Mouse (Mus musculus) C2C12 (cell line): ENCODE results near the gene Acly. TPM values are rescaled to one million over a fixed set of nuclear protein-coding genes. Genes with fewer than 3 reads are reported as not detected.

ENCODE experiments used
- H3K27me3 ChIP-seq: one replicate; pipeline ENCODE4 v1.6.1; 2011; ENCODE audit not compliant: control insufficient read depth, insufficient read depth, insufficient read length
- H3K36me3 ChIP-seq: one replicate; pipeline ENCODE4 v1.6.1; 2011; ENCODE audit not compliant: control insufficient read depth, insufficient read depth
- H3K4me3 ChIP-seq: one replicate; pipeline ENCODE4 v1.5.1; 2011; ENCODE audit warnings: mild to moderate bottlenecking, control low read depth; ENCODE audit not compliant: poor library complexity, insufficient read depth, severe bottlenecking
- H3K79me2 ChIP-seq: one replicate; pipeline ENCODE4 v1.6.1; 2011; ENCODE audit not compliant: control insufficient read depth, insufficient read depth
- H3K79me3 ChIP-seq: one replicate; pipeline ENCODE4 v1.6.1; 2011; ENCODE audit warnings: low read depth, control low read depth
- H3ac ChIP-seq: one replicate; pipeline ENCODE3; 2011; ENCODE audit warnings: low read depth; ENCODE audit not compliant: control insufficient read depth, insufficient read length
- CEBPB ChIP-seq: IDR thresholded peaks from one replicate; pipeline ENCODE4 v1.6.1; 2011; ENCODE audit warnings: low read depth, mild to moderate bottlenecking, control low read depth, moderate library complexity
- CTCF ChIP-seq: IDR thresholded peaks from one replicate; pipeline ENCODE4 v1.5.1; 2011; ENCODE audit not compliant: control insufficient read depth, insufficient read depth, insufficient read length
- FOSL1 ChIP-seq: IDR thresholded peaks from one replicate; pipeline ENCODE4 v1.8.0; 2011; ENCODE audit warnings: mild to moderate bottlenecking, low read length; ENCODE audit not compliant: poor library complexity, insufficient read depth, severe bottlenecking
- MAX ChIP-seq: IDR thresholded peaks from one replicate; pipeline ENCODE4 v1.6.1; 2011; ENCODE audit warnings: mild to moderate bottlenecking, control low read depth
- MYOD1 ChIP-seq: IDR thresholded peaks from one replicate; pipeline ENCODE4 v1.6.1; 2011; ENCODE audit warnings: low read depth; ENCODE audit not compliant: control insufficient read depth, insufficient read length
- MYOG ChIP-seq: IDR thresholded peaks from one replicate; pipeline ENCODE4 v1.6.1; 2011; ENCODE audit not compliant: control insufficient read depth, insufficient read length; ENCODE audit errors: extremely low read depth
- USF1 ChIP-seq: IDR thresholded peaks from one replicate; pipeline ENCODE4 v1.6.1; 2011; ENCODE audit warnings: low read depth, mild to moderate bottlenecking, control low read depth, moderate library complexity
- polyA plus RNA-seq: library from polyadenylated mRNA; unstranded; fragments of >200 nt; fragmentation: generic; extraction: Trizol; gene quantifications from one replicate; pipeline ENCODE4 v1.2.1, GENCODE M21; 2012; ENCODE audit warnings: missing spikeins

Acly gene
- polyA plus RNA-seq, 1 experiment = 86.6 TPM

- H3K27me3 ChIP-seq = no peaks in the 10 kb centered on the region
- no peak for TF ChIP-seq CTCF
- no peak for TF ChIP-seq MAX
- no peak for TF ChIP-seq MYOG
- TF ChIP-seq MYOD1 = no peak
- no peak for TF ChIP-seq CEBPB
- no peak for TF ChIP-seq FOSL1
- no peak for TF ChIP-seq USF1
- no peak overlapping the region for H3ac ChIP-seq
- H3K36me3 ChIP-seq = peaks cover 45% of the 10 kb centered on the region
- H3K79me2 ChIP-seq = peaks cover 100% of the 10 kb centered on the region
- no peak overlapping the region for H3K4me3 ChIP-seq
- peaks cover 64% of the 10 kb centered on the region for H3K79me3 ChIP-seq
These were observed 62.5 kb downstream of the Acly start for GRCm38 (mm10) chr11:100465229-100465792.

GRCm38 (mm10) chr11:100462699-100463098 is 65.1 kb downstream of the Acly start:
- Histone ChIP-seq H3K36me3 (peaks cover 54% of the 10 kb centered on the region), H3K79me3 (peaks cover 58% of the 10 kb centered on the region), H3K27me3 (no peaks in the 10 kb centered on the region), H3K79me2 (peaks cover 100% of the 10 kb centered on the region), H3ac (no peak overlapping the region), H3K4me3 (no peak overlapping the region)
- TF ChIP-seq CEBPB (no peak), MAX (no peak), USF1 (no peak), MYOG (no peak), CTCF (no peak), FOSL1 (no peak), MYOD1 (no peak)

DNA sequence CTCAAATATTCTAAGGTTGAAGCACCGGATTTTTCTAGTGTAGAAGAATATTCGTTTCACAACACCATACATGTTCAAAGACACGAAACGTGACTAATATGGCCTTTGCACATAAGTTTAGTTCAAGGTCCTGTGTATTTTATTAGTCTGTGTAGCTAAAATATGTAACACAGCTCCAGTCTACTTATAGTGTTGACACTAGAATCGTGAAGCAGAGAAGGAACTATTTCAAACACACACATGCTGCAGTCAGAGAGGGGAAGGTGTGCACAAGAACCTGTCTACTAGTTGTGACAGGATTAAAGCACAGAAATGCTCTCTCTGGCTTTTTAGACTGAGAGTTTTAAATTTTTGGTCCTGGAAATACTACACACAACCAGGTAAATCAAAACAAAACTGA is 70.1 kb downstream of the Acly start:
- peaks cover 50% of the 10 kb centered on the region for H3K36me3 ChIP-seq
- H3K4me3 ChIP-seq = no peak overlapping the region
- TF ChIP-seq CEBPB (no peak), MYOG (no peak), CTCF (no peak), MYOD1 (no peak), FOSL1 (no peak), MAX (no peak)

GRCm38 (mm10) chr11:100457247-100457646 is 70.6 kb downstream of the Acly start:
- Histone ChIP-seq H3K79me3 (peaks cover 25% of the 10 kb centered on the region), H3K4me3 (no peak overlapping the region), H3ac (no peak overlapping the region), H3K36me3 (peaks cover 45% of the 10 kb centered on the region), H3K79me2 (peaks cover 57% of the 10 kb centered on the region), H3K27me3 (no peaks in the 10 kb centered on the region)
- TF ChIP-seq FOSL1 (no peak), MYOG (no peak), MAX (no peak), MYOD1 (no peak), CEBPB (no peak), CTCF (no peak), USF1 (no peak)

More for the DNA sequence above, 70.1 kb downstream of the Acly start:
- no peak overlapping the region for H3ac ChIP-seq
- peaks cover 62% of the 10 kb centered on the region for H3K79me2 ChIP-seq
- no peaks in the 10 kb centered on the region for H3K27me3 ChIP-seq
- H3K79me3 ChIP-seq = peaks cover 25% of the 10 kb centered on the region

- H3ac ChIP-seq = no peak overlapping the region
- peaks cover 9% of the 10 kb centered on the region for H3K36me3 ChIP-seq
- no peaks in the 10 kb centered on the region for H3K79me3 ChIP-seq
- no peak overlapping the region for H3K4me3 ChIP-seq
- TF ChIP-seq FOSL1 (no peak), MAX (no peak), CTCF (no peak)
- H3K27me3 ChIP-seq = no peaks in the 10 kb centered on the region
- peaks cover 28% of the 10 kb centered on the region for H3K79me2 ChIP-seq
These were observed 85.2 kb downstream of the Acly start for GRCm38 (mm10) chr11:100442625-100443024.

GRCm38 (mm10) chr11:100441797-100442196 is 86.0 kb downstream of the Acly start, which contains the start of the genes Nt5c3b and Klhl10:
TSS of gene Nt5c3b (minus strand) at chr11:100441808.
TSS of gene Klhl10 (plus strand) at chr11:100441917.
- H3K79me2 ChIP-seq = peaks cover 29% of the 10 kb centered on the region
- peak within 1 kb of the TSS; percentile 62 for H3ac ChIP-seq
- peaks cover 12% of the 10 kb centered on the region for H3K36me3 ChIP-seq
- H3K27me3 ChIP-seq = no peaks in the 10 kb centered on the region
- H3K4me3 ChIP-seq = peak within 1 kb of the TSS; percentile 60
- H3K79me3 ChIP-seq = no peaks in the 10 kb centered on the region
- TF ChIP-seq MAX (no peak), MYOG (no peak), CEBPB (no peak), USF1 (no peak), CTCF (no peak), FOSL1 (no peak), MYOD1 (no peak)
